ENCODE assay signal across 23 mouse cellular contexts in genomic region chr5:140284011-140284410, GRCm38 (mm10).
"Had no signal": no experiment of that assay in that cellular context is flagged by ENCODE, and none has a peak within 500 bp of the region (broad histone marks: within the 10 kb centered on the region; RNA-seq: fewer than 3 reads in every experiment).

No protein-coding gene starts in this region.

- H3K27ac ChIP-seq: heart, adult 2 months; heart, embryonic 13.5 days; heart, embryonic 15.5 days; hindbrain, embryonic 14.5 days; kidney, embryonic 15.5 days; kidney, postnatal 0 days; limb, embryonic 13.5 days; limb, embryonic 15.5 days; liver, embryonic 12.5 days had no signal

- ATAC-seq: hindbrain, embryonic 16.5 days; intestine, embryonic 16.5 days; liver, embryonic 12.5 days had no signal

- H3K4me2 ChIP-seq: heart, embryonic 11.5 days; heart, embryonic 13.5 days; heart, embryonic 15.5 days; hindbrain, embryonic 14.5 days; kidney, embryonic 15.5 days; limb, embryonic 13.5 days; limb, embryonic 15.5 days; liver, embryonic 12.5 days had no signal

- H3K4me3 ChIP-seq: heart, adult 2 months; heart, embryonic 13.5 days; heart, embryonic 15.5 days; kidney, embryonic 15.5 days; limb, embryonic 13.5 days; limb, embryonic 15.5 days; liver, embryonic 12.5 days had no signal

- H3K9me3 ChIP-seq: heart, embryonic 13.5 days; heart, embryonic 15.5 days; kidney, embryonic 15.5 days; limb, embryonic 13.5 days; limb, embryonic 15.5 days; liver, embryonic 12.5 days had no signal

- H3K4me1 ChIP-seq: heart, embryonic 13.5 days; heart, embryonic 15.5 days; kidney, embryonic 15.5 days; liver, embryonic 12.5 days had no signal

- H3K27me3 ChIP-seq: heart, embryonic 13.5 days; heart, embryonic 15.5 days; kidney, embryonic 15.5 days; limb, embryonic 13.5 days; limb, embryonic 15.5 days; liver, embryonic 12.5 days had no signal

- DNase-seq: gastrocnemius, postnatal 14 days; gastrocnemius, postnatal 36 days; heart, adult 11 months; heart, adult 2 months; heart, postnatal 14 days; heart, postnatal 36 days; kidney, adult 11 months; kidney, adult 2 months; kidney, adult 9 months; kidney, postnatal 14 days; kidney, postnatal 36 days; layer of hippocampus, postnatal 36 days had no signal

- H3K9ac ChIP-seq: heart, embryonic 13.5 days; heart, embryonic 15.5 days; hindbrain, embryonic 14.5 days; kidney, embryonic 15.5 days; limb, embryonic 13.5 days; limb, embryonic 15.5 days; liver, embryonic 12.5 days had no signal
